Mouse (Mus musculus) midbrain, embryonic 11.5 days (tissue): ENCODE measurements around the gene Ltk. TPM values are rescaled to one million over a fixed set of nuclear protein-coding genes. Genes with fewer than 3 reads are reported as not detected.
A peak's percentile ranks its signal among the peaks of the same experiment; 100 is the strongest.

ENCODE experiments used
- ATAC-seq: fragments of 200-750 bp; cut with Nextera tagmentation; 2 replicates; pipeline ENCODE4 v1.8.0; 2017; ENCODE audit warnings: moderate TSS enrichment, moderate library complexity; ENCODE audit not compliant: low FRiP score
- DNase-seq: peaks from one replicate; pipeline ENCODE4 v3.0.0; 2015; ENCODE audit warnings: low spot score; ENCODE audit errors: missing footprints
- H3K27ac ChIP-seq: fragments of 300-500 bp; sonication (generic); 2 replicates; pipeline ENCODE4 v1.5.1; 2014; ENCODE audit warnings: low read depth, low read length
- H3K27me3 ChIP-seq: fragments of 300-500 bp; sonication (generic); 2 replicates; pipeline ENCODE4 v1.6.1; 2014; ENCODE audit warnings: mild to moderate bottlenecking, low read length, moderate library complexity, mixed read lengths; ENCODE audit not compliant: control insufficient read depth, insufficient read depth
- H3K36me3 ChIP-seq: fragments of 300-500 bp; sonication (generic); 2 replicates; pipeline ENCODE4 v1.6.1; 2014; ENCODE audit warnings: mild to moderate bottlenecking, low read length, moderate library complexity, mixed read lengths; ENCODE audit not compliant: control insufficient read depth, insufficient read depth
- H3K4me1 ChIP-seq: fragments of 300-500 bp; sonication (generic); 2 replicates; pipeline ENCODE4 v1.6.1; 2014; ENCODE audit warnings: low read length; ENCODE audit not compliant: control insufficient read depth, insufficient read depth
- H3K4me2 ChIP-seq: fragments of 300-500 bp; sonication (generic); 2 replicates; pipeline ENCODE4 v1.6.1; 2014; ENCODE audit warnings: mild to moderate bottlenecking, moderate library complexity
- H3K4me3 ChIP-seq: fragments of 300-500 bp; sonication (generic); 2 replicates; pipeline ENCODE4 v1.5.1; 2014; ENCODE audit warnings: low read depth, low read length
- H3K9ac ChIP-seq: fragments of 300-500 bp; sonication (generic); 2 replicates; pipeline ENCODE4 v1.6.1; 2014; ENCODE audit warnings: low read length
- H3K9me3 ChIP-seq: fragments of 300-500 bp; sonication (generic); 2 replicates; pipeline ENCODE4 v1.6.1; 2016; ENCODE audit warnings: low read length; ENCODE audit not compliant: control insufficient read depth
- WGBS: fragments of 180-500 bp; shearing (Covaris S2); extraction: QIAGEN DNeasy Blood & Tissue Kit; methylation state at CpG from one replicate; pipeline ENCODE4 v1.1.7; 2014; 5-methylcytosine and 5-hydroxymethylcytosine counted together
- polyA plus RNA-seq: library from polyadenylated mRNA; unstranded; fragments of >200 nt; fragmentation: Nextera tagmentation; extraction: Ambion mirVana; gene quantifications from 2 replicates; pipeline ENCODE4 v1.2.1, GENCODE M21; 2014

The Ltk gene
- polyA plus RNA-seq, 1 experiment from 2014 or later, result 0.05 TPM

DNA sequence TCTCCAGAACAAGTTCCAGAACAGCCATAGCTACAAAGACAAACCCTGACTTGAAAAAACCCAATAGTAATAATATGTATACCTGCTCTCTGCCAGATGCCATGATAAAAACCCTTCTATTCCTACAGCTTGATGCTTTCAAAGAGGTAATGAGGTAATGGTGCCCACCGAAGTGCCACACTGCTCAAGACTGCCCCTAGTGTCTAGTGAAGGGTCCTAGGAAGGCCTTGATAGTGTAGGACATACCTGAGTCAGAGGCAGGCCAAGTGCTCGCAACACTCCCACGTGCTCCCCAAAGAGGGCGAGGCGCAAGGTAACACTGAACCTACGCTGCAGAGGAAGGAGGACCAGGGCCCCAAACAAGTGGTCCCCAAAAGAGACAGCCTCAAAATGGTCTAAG, 7.0 kb upstream of the Ltk start:
- no peak overlapping the region for H3K4me3 ChIP-seq
- H3K36me3 ChIP-seq, result peaks cover 23% of the 10 kb centered on the region
- no peaks in the 10 kb centered on the region for H3K9me3 ChIP-seq
- no peak overlapping the region for H3K27ac ChIP-seq
- WGBS, result 93% methylated on average over 6 of the region's 6 CpGs
- DNase-seq (no peak), ATAC-seq (no peak)
- H3K9ac ChIP-seq, result no peak overlapping the region
- no peaks in the 10 kb centered on the region for H3K27me3 ChIP-seq
- H3K4me1 ChIP-seq, result no peaks in the 10 kb centered on the region
- H3K4me2 ChIP-seq, result no peak overlapping the region

DNA sequence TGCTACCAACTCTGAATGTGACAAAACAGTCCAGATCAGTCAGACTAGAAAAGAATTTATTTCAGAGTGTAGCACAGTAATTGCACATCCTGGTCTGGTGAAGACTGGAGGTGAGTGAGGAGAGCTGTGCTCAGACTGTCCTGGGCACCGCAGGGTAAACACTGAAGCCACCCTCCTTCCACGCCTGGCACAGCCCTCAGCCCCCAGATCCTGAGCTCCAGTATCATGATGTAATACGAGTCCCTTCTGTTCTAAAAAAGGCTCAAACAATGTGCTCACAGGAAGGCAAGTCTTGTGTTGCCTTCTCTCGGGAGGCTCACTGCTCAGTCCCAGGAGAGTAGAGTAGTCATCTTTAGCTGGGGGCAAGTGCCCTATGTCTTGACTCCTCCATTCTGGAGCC, 3.7 kb upstream of the Ltk start:
- Histone ChIP-seq H3K9me3 (no peaks in the 10 kb centered on the region), H3K4me1 (0 out of 2 replicates have a peak, but pooled peaks cover under 1% of the 10 kb centered on the region), H3K27me3 (peaks cover 15% of the 10 kb centered on the region), H3K36me3 (peaks cover 13% of the 10 kb centered on the region), H3K9ac (no peak overlapping the region), H3K27ac (no peak overlapping the region), H3K4me2 (no peak overlapping the region), H3K4me3 (no peak overlapping the region)
- no peak for ATAC-seq
- WGBS, result 81% methylated on average over 4 of the region's 4 CpGs
- no peak for DNase-seq

DNA sequence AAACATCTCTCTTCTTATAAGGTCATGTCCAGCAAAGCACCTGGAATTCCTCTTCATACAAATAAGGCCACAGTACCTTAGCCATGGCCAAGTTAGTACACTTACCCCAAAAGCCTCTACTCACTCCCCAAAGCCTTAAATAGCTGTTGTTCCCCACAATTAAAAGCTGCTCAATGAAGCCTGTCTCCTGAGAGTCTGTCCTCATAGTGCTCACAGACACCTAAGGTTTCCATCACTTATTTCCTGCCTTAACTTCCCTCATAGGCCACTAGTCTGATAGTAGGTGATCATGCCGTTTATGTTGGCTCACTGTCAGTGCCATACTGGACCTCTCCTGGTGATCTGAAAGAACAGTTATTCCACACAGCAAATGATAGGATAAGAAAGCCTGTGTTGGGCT, 2.0 kb upstream of the Ltk start:
- peaks cover 32% of the 10 kb centered on the region for H3K27me3 ChIP-seq
- WGBS, result 82% methylated on average over 1 of the region's 1 CpGs

DNA sequence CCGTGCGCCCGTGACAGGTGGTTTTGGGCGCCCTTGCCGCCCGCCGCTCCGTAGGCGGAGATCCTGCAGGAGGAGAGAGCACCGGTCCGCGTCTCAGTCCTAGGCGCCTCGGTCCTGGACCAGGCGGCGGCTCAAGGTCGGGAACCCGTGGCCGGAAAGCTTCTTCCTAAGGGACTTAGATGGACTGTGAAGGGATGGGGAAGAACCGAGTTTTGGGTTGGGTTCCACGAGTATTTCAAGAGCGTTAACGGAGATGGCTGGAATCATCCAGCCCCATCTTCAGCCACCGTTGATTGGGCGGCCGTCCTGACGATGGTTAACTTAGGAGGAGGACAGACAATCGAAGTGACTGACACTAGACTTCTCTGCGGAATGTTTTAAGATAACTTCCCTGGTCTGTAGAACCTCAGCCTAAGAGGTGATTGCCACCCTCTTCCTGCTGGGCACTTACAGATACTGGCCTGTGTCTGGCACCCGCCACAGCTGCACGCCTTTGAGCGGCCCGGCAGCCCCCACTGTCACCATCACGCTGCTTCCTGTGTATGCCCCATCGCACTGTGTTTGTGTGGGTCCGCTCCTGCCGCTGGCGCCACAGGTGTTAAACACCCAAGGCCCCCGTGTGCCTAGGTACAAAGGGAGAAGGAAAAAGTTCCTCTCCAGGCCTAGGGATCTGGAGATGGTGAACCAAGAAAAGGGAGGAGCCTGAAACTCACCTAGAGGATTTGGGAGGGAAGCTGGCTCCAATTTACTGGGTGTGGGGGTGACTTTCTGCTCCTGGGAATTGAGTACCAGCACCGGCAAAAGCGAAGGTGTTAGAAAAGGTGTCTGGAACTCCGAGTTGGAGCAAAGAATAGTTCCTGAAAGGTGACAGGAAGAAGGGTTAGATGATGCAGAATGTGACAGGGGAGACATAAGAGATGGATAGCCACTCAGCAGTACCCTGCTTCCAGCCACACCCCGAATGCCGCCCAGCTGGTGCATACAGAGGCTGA, 1.1 kb downstream of the Ltk start:
- H3K4me1 ChIP-seq, result peaks cover 11% of the 10 kb centered on the region
- DNase-seq (peak; percentile 91), ATAC-seq (0 out of 2 replicates have a peak, but pooled peaks have one; percentile 15)
- peak overlapping the region; percentile 46 for H3K4me3 ChIP-seq
- peaks cover 3% of the 10 kb centered on the region; the same call in 1 of the 2 replicates for H3K36me3 ChIP-seq
- H3K27ac ChIP-seq, result no peak overlapping the region
- no peaks in the 10 kb centered on the region for H3K9me3 ChIP-seq
- 5% methylated on average over 44 of the region's 44 CpGs for WGBS
- H3K27me3 ChIP-seq, result peaks cover 36% of the 10 kb centered on the region
- H3K9ac ChIP-seq, result no peak overlapping the region; the same call in 1 of the 2 replicates
- peak overlapping the region; percentile 99 for H3K4me2 ChIP-seq

More for the DNA sequence above, 2.0 kb upstream of the Ltk start:
- ATAC-seq (no peak), DNase-seq (no peak)
- peaks cover 8% of the 10 kb centered on the region; the same call in 1 of the 2 replicates for H3K36me3 ChIP-seq
- H3K27ac ChIP-seq, result no peak overlapping the region
- peaks cover 11% of the 10 kb centered on the region for H3K4me1 ChIP-seq
- no peak overlapping the region for H3K9ac ChIP-seq
- H3K9me3 ChIP-seq, result no peaks in the 10 kb centered on the region
- no peak overlapping the region for H3K4me2 ChIP-seq
- no peak overlapping the region for H3K4me3 ChIP-seq

DNA sequence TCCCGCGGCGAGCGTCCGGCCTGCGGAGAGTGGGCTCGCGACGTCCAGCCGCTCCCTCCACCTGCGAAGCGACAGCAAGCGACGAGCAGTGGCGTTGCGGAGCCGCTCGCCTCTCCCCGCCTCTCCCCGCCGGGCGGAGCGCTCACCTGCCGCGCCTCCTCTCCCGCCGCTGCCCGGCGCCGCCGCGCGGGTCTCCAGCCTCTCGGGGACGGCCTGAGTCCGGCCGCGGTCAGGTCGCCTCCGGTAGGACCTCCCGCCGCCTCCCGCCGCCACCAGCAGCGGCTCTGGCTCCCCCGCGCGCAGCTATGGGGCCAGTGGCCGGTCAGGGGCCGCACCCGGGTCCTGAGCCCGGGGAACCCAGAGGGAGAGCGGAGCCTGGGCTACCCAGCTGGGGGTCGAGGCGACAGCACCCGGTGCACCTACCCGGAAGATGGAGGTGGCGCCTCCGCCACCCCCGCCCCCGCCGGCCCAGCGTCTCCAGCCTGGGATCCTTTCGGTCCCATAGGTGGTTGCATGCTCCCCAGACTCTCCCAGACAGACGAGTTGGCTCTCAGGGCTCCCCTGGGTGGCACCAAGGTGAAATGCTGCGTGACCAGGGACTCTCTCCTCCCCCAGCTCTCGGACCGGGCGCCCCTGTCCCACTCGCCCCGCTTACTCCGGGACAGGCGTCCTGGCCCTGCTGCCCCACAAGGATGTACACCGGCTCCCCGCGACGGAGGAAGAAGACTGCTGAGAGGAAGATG, 2.0 kb downstream of the Ltk start:
- Histone ChIP-seq H3K27ac (no peak overlapping the region), H3K36me3 (no peaks in the 10 kb centered on the region), H3K4me1 (peaks cover 11% of the 10 kb centered on the region), H3K4me2 (peak overlapping the region; percentile 99), H3K4me3 (peak overlapping the region; percentile 46), H3K27me3 (peaks cover 36% of the 10 kb centered on the region), H3K9me3 (no peaks in the 10 kb centered on the region), H3K9ac (peak overlapping the region; percentile 61)
- DNase-seq (peak; percentile 93), ATAC-seq (peak; percentile 73)
- WGBS, result under 1% methylated on average over 58 of the region's 77 CpGs

DNA sequence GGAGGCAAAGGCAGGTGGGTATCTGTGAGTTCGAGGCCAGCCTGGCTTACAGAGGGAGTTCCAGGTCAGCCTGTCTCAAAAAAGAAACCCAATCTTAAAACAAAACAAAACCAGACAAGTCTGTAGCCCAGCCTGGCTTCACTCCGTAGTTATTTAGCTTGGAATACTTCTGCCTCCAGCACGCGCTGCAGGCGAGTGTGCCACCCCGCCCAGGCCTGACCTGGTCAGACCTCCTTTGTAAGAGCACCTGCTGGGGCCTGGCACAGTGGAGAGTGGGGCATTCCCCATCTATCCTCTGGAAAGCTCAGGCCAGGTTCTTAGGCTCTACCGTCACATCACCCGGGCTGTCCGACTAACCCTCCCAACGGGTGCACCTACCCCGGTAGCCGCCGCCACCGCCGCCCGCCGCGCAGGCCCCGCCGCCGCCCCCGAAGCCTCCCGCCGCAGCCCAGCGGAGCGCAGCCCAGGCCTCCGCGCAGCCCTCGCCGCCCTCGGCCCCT, 2.6 kb downstream of the Ltk start:
- peak; percentile 91 for DNase-seq
- peak overlapping the region; percentile 46 for H3K4me3 ChIP-seq
- peaks cover 36% of the 10 kb centered on the region for H3K27me3 ChIP-seq
- peak; percentile 53 for ATAC-seq
- H3K9ac ChIP-seq, result peak overlapping the region; percentile 61
- H3K36me3 ChIP-seq, result no peaks in the 10 kb centered on the region
- H3K9me3 ChIP-seq, result no peaks in the 10 kb centered on the region
- peak overlapping the region; percentile 99 for H3K4me2 ChIP-seq
- H3K27ac ChIP-seq, result no peak overlapping the region
- WGBS, result 2% methylated on average over 31 of the region's 31 CpGs
- H3K4me1 ChIP-seq, result peaks cover 11% of the 10 kb centered on the region

DNA sequence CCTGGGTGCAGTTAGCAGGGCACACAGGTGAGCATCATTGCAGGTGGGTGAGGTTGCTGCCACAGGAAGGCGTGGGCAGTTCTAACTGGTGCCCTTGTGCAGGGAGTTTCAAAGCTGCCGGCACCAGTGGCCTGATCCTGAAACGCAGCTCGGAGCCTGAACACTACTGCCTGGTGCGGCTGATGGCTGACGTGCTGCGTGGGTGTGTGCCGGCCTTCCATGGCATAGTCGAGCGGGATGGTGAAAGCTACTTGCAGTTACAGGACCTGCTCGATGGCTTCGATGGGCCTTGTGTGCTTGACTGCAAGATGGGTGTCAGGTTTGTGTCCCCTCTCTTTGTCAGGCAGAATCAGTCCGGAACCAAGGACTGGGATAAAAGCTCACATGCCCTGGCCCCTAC, 11.0 kb downstream of the Ltk start:
- Histone ChIP-seq H3K36me3 (no peaks in the 10 kb centered on the region), H3K4me2 (no peak overlapping the region), H3K27me3 (peaks cover 18% of the 10 kb centered on the region), H3K9me3 (no peaks in the 10 kb centered on the region), H3K4me3 (no peak overlapping the region), H3K27ac (no peak overlapping the region), H3K9ac (no peak overlapping the region), H3K4me1 (peaks cover 8% of the 10 kb centered on the region)
- DNase-seq (no peak), ATAC-seq (no peak)
- WGBS, result 73% methylated on average over 13 of the region's 13 CpGs

DNA sequence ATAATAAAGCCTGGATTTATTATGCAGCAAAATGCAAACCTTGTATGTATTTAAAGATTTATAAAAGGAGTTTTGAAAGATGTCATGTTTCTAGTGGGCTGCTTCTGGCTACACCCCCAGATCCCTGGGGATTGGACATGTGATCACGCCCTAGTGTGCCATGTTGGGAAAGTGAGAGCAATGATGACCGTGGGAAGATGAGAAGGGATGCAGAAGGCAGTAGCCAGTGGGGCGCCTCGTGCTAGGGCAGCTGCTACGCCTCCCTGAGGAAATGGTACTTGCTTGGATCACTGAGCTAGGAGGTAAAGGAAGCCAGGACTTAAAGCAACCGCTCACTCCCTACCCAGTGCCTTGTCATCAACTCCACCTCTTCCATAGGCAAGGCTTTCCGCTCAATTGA, 12.7 kb downstream of the Ltk start:
- H3K4me2 ChIP-seq, result no peak overlapping the region
- 81% methylated on average over 7 of the region's 7 CpGs for WGBS
- peaks cover 22% of the 10 kb centered on the region for H3K4me1 ChIP-seq
- no peak overlapping the region for H3K9ac ChIP-seq
- no peak overlapping the region for H3K27ac ChIP-seq
- H3K27me3 ChIP-seq, result peaks cover 35% of the 10 kb centered on the region
- DNase-seq (no peak), ATAC-seq (no peak)
- no peaks in the 10 kb centered on the region for H3K9me3 ChIP-seq
- H3K4me3 ChIP-seq, result no peak overlapping the region
- H3K36me3 ChIP-seq, result no peaks in the 10 kb centered on the region
